Mouse (Mus musculus) liver, embryonic 14.5 days (tissue): ENCODE results near the gene Nle1.

Experiments
- CTCF ChIP-seq: IDR thresholded peaks from 2 replicates; pipeline ENCODE4 v1.5.1; 2016; ENCODE audit warnings: antibody characterized with exemption, low read depth, control low read depth
- EP300 ChIP-seq: IDR thresholded peaks from 2 replicates; pipeline ENCODE4 v1.6.1; 2016; ENCODE audit warnings: antibody characterized with exemption, low read depth

DNA sequence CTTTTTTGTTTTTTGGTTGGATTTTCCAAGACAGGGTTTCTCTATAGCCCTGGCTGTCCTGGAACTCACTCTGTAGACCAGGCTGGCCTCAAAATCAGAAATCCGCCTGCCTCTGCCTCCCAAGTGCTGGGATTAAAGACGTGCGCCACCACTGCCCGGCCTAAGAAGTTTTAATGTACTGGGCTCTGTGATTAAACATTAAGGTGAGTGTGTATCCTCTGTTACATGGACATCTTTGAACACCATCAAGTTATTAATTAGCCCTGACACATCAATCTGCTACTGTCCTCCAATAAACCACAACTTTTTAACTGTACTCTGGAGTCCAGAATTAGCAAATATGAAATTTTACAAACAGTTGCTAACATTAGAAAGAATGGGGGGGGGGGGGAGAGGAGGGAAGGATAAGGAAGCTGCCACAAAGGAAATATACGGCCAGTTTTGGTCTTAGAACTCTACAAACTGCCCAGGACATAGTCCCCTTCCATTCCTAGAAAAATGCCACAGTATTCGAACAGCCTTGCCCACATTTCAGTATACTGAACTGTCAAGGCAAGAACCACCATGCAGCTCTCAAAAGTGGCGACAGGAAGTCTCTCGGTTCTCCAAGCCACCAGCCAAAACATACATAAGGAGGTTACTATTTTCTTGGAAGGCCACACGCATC is 38.6 kb downstream of the Nle1 start:
- TF ChIP-seq EP300: no peak
- no peak for TF ChIP-seq CTCF
